Mouse (Mus musculus): ENCODE measurements around the gene Cct8.

DNA sequence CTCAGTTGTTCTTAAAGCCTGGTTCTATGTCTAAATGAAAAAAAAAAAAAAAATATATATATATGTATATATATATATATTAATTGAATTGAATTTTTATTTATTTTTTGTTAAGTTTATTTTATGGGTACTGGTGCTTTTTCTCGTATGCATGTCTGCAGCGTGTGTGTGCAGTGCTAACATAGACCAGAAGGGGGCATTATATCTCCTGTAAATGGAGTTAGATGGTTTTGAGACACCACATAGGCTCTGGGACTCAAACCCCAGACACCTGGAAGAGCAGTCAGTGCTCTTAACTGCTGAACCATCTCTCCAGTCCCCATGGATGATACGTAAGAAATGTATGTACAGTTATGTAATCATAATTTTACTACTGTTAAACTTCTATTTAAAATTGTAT is 36.9 kb downstream of the Cct8 start:
- no peak for TF ChIP-seq POLR2A (IDR thresholded peaks at IDR 0.05; ENCODE audit: insufficient read length, low read depth)
- TF ChIP-seq MYOG (IDR thresholded peaks at IDR 0.05; ENCODE audit: control insufficient read depth in 1 of 3, insufficient read depth in 1 of 3, insufficient read length in 2 of 3, low read depth in 2 of 3), result no peak
- TF ChIP-seq MYOD1 (IDR thresholded peaks at IDR 0.05; ENCODE audit: control insufficient read depth in 1 of 3, insufficient read length in 2 of 3, low read depth in 2 of 3), result no peak
- no peak for TF ChIP-seq MAX (IDR thresholded peaks at IDR 0.05; ENCODE audit: low read depth)
- no peak for TF ChIP-seq USF1 (IDR thresholded peaks at IDR 0.05; ENCODE audit: low read depth)
- no peak for TF ChIP-seq POLR2AphosphoS2 (IDR thresholded peaks at IDR 0.05; ENCODE audit: insufficient read length, low read depth)
- no peak for TF ChIP-seq REST (IDR thresholded peaks at IDR 0.05; ENCODE audit: insufficient read depth, insufficient read length)
- no peak for TF ChIP-seq TCF12 (IDR thresholded peaks at IDR 0.05; ENCODE audit: insufficient read depth, poor library complexity, severe bottlenecking)
